Mouse (Mus musculus) hindbrain, embryonic 14.5 days (tissue): Measurements from ENCODE around the gene Fam193a. TPM values are rescaled to one million over a fixed set of nuclear protein-coding genes. Genes with fewer than 3 reads are reported as not detected.

Source experiments
- ATAC-seq: fragments of 200-750 bp; cut with Nextera tagmentation; 2 replicates; pipeline ENCODE4 v1.8.0; 2017; ENCODE audit warnings: moderate number of reproducible peaks, mild to moderate bottlenecking, moderate TSS enrichment, moderate library complexity; ENCODE audit not compliant: low FRiP score
- DNase-seq: peaks from one replicate; pipeline ENCODE4 v3.0.0-alpha.2; 2015; ENCODE audit warnings: low spot score
- H3K27ac ChIP-seq: fragments of 300-500 bp; sonication (generic); 2 replicates; pipeline ENCODE4 v1.5.1; 2014; ENCODE audit warnings: mild to moderate bottlenecking, moderate library complexity
- H3K27me3 ChIP-seq: fragments of 300-500 bp; sonication (generic); 2 replicates; pipeline ENCODE4 v1.6.1; 2014; ENCODE audit warnings: mild to moderate bottlenecking, low read length, mixed read lengths; ENCODE audit not compliant: control insufficient read depth, insufficient read depth
- H3K36me3 ChIP-seq: fragments of 300-500 bp; sonication (generic); replicated peaks from 2 replicates; pipeline ENCODE4 v1.6.1; 2014; ENCODE audit not compliant: control insufficient read depth, insufficient read depth
- H3K4me1 ChIP-seq: fragments of 300-500 bp; sonication (generic); replicated peaks from 2 replicates; pipeline ENCODE4 v1.6.1; 2014; ENCODE audit warnings: antibody characterized with exemption, low read length, mixed read lengths; ENCODE audit not compliant: control insufficient read depth, insufficient read depth
- H3K4me2 ChIP-seq: fragments of 300-500 bp; sonication (generic); replicated peaks from 2 replicates; pipeline ENCODE4 v1.6.1; 2014; ENCODE audit warnings: mild to moderate bottlenecking, moderate library complexity
- H3K4me3 ChIP-seq: fragments of 300-500 bp; sonication (generic); replicated peaks from 2 replicates; pipeline ENCODE4 v1.5.1; 2014; ENCODE audit warnings: mild to moderate bottlenecking, low read length
- H3K9ac ChIP-seq: fragments of 300-500 bp; sonication (generic); 2 replicates; pipeline ENCODE4 v1.6.1; 2014
- H3K9me3 ChIP-seq: fragments of 300-500 bp; sonication (generic); 2 replicates; pipeline ENCODE4 v1.6.1; 2016; ENCODE audit warnings: low read length; ENCODE audit not compliant: control insufficient read depth
- WGBS: fragments of 180-500 bp; shearing (Covaris S2); extraction: QIAGEN DNeasy Blood & Tissue Kit; methylation state at CpG from one replicate; pipeline ENCODE4 v1.1.7; 2014; 5-methylcytosine and 5-hydroxymethylcytosine counted together
- polyA plus RNA-seq: library from polyadenylated mRNA; unstranded; fragments of >200 nt; fragmentation: Nextera tagmentation; extraction: Ambion mirVana; gene quantifications from 2 replicates; pipeline ENCODE4 v1.2.1, GENCODE M21; 2014

The Fam193a gene
- polyA plus RNA-seq, 1 experiment from 2014 or later, result 18.0 TPM

- no peak for ATAC-seq
- no peak overlapping the region for H3K27ac ChIP-seq
- no peaks in the 10 kb centered on the region for H3K4me1 ChIP-seq
- no peak overlapping the region for H3K4me2 ChIP-seq
- H3K9ac ChIP-seq, result no peak overlapping the region
- DNase-seq, result no peak
- H3K4me3 ChIP-seq, result no peak overlapping the region
- WGBS, result 80% methylated on average over 3 of the region's 3 CpGs
- H3K27me3 ChIP-seq, result no peaks in the 10 kb centered on the region
- no peaks in the 10 kb centered on the region for H3K9me3 ChIP-seq
- H3K36me3 ChIP-seq, result no peaks in the 10 kb centered on the region
Observed at GRCm38 (mm10) chr5:34521337-34521736, 151.6 kb downstream of the Fam193a start.

GRCm38 (mm10) chr5:34523958-34524485 is 154.3 kb downstream of the Fam193a start:
- no peak overlapping the region for H3K27ac ChIP-seq
- H3K4me3 ChIP-seq, result no peak overlapping the region
- H3K9ac ChIP-seq, result no peak overlapping the region
- no peaks in the 10 kb centered on the region for H3K9me3 ChIP-seq
- no peaks in the 10 kb centered on the region for H3K36me3 ChIP-seq
- H3K4me1 ChIP-seq, result no peaks in the 10 kb centered on the region
- no peak for DNase-seq
- H3K27me3 ChIP-seq, result no peaks in the 10 kb centered on the region
- no peak overlapping the region for H3K4me2 ChIP-seq
- whole genome bisulfite sequencing, result 61% methylated on average over 4 of the region's 4 CpGs
- ATAC-seq, result no peak

GRCm38 (mm10) chr5:34524511-34524910 is 154.8 kb downstream of the Fam193a start:
- DNase-seq, result no peak
- no peaks in the 10 kb centered on the region for H3K36me3 ChIP-seq
- no peak overlapping the region for H3K9ac ChIP-seq
- no peaks in the 10 kb centered on the region for H3K4me1 ChIP-seq
- H3K4me2 ChIP-seq, result no peak overlapping the region
- H3K27ac ChIP-seq, result no peak overlapping the region
- H3K4me3 ChIP-seq, result no peak overlapping the region
- H3K9me3 ChIP-seq, result no peaks in the 10 kb centered on the region
- no peak for ATAC-seq
- no peaks in the 10 kb centered on the region for H3K27me3 ChIP-seq

- H3K27ac ChIP-seq, result no peak within 1 kb of the TSS
- peak; percentile 89 for ATAC-seq
Observed at GRCm38 (mm10) chr5:34525663-34526476, 156.1 kb downstream of the Fam193a start, which contains the start of gene Sh3bp2. Gene Sh3bp2 (plus strand): TSS chr5:34525838.

GRCm38 (mm10) chr5:34526477-34526775 is 156.7 kb downstream of the Fam193a start:
- H3K27me3 ChIP-seq, result no peaks in the 10 kb centered on the region
- 37% methylated on average over 5 of the region's 5 CpGs for WGBS
- no peaks in the 10 kb centered on the region for H3K36me3 ChIP-seq
- H3K4me1 ChIP-seq, result no peaks in the 10 kb centered on the region
- peak overlapping the region; percentile 73; the same call in 1 of the 2 replicates for H3K4me2 ChIP-seq
- DNase-seq, result no peak
- no peak overlapping the region for H3K27ac ChIP-seq
- H3K4me3 ChIP-seq, result no peak overlapping the region
- H3K9me3 ChIP-seq, result no peaks in the 10 kb centered on the region
- no peak for ATAC-seq
- H3K9ac ChIP-seq, result no peak overlapping the region

More at GRCm38 (mm10) chr5:34525663-34526476, 156.1 kb downstream of the Fam193a start, which contains the start of gene Sh3bp2:
- Histone ChIP-seq H3K9ac (0 out of 2 replicates have a peak within 1 kb of the TSS, but pooled peaks have one; percentile 34), H3K4me2 (peak within 1 kb of the TSS; percentile 73), H3K27me3 (no peaks in the 10 kb centered on the region), H3K4me1 (no peaks in the 10 kb centered on the region), H3K4me3 (peak within 1 kb of the TSS; percentile 39), H3K9me3 (no peaks in the 10 kb centered on the region), H3K36me3 (no peaks in the 10 kb centered on the region)
- peak; percentile 77 for DNase-seq
- WGBS, result 3% methylated on average over 38 of the region's 38 CpGs

- H3K4me1 ChIP-seq, result no peaks in the 10 kb centered on the region
- ATAC-seq (no peak), DNase-seq (no peak)
- no peak overlapping the region for H3K27ac ChIP-seq
- no peak overlapping the region for H3K4me3 ChIP-seq
- no peaks in the 10 kb centered on the region for H3K27me3 ChIP-seq
- no peak overlapping the region for H3K9ac ChIP-seq
- H3K9me3 ChIP-seq, result no peaks in the 10 kb centered on the region
- H3K36me3 ChIP-seq, result no peaks in the 10 kb centered on the region
- no peak overlapping the region for H3K4me2 ChIP-seq
- 87% methylated on average over 2 of the region's 2 CpGs for WGBS
Observed at GRCm38 (mm10) chr5:34527352-34527751, 157.6 kb downstream of the Fam193a start.

GRCm38 (mm10) chr5:34528724-34529123 is 159.0 kb downstream of the Fam193a start:
- Histone ChIP-seq H3K4me2 (no peak overlapping the region), H3K4me1 (no peaks in the 10 kb centered on the region), H3K36me3 (no peaks in the 10 kb centered on the region), H3K27me3 (no peaks in the 10 kb centered on the region), H3K9ac (no peak overlapping the region), H3K9me3 (no peaks in the 10 kb centered on the region), H3K27ac (no peak overlapping the region), H3K4me3 (no peak overlapping the region)
- 80% methylated on average over 5 of the region's 5 CpGs for whole genome bisulfite sequencing
- ATAC-seq (no peak), DNase-seq (no peak)

GRCm38 (mm10) chr5:34530116-34530515 is 160.4 kb downstream of the Fam193a start:
- Histone ChIP-seq H3K9me3 (no peaks in the 10 kb centered on the region), H3K4me2 (no peak overlapping the region), H3K36me3 (no peaks in the 10 kb centered on the region), H3K27ac (no peak overlapping the region), H3K9ac (no peak overlapping the region), H3K4me3 (no peak overlapping the region), H3K27me3 (no peaks in the 10 kb centered on the region), H3K4me1 (no peaks in the 10 kb centered on the region)
- ATAC-seq (no peak), DNase-seq (no peak)
- WGBS, result 78% methylated on average over 5 of the region's 5 CpGs

GRCm38 (mm10) chr5:34530687-34531086 is 161.0 kb downstream of the Fam193a start:
- 49% methylated on average over 4 of the region's 4 CpGs for WGBS
- Histone ChIP-seq H3K9me3 (no peaks in the 10 kb centered on the region), H3K36me3 (no peaks in the 10 kb centered on the region)

More at GRCm38 (mm10) chr5:34530687-34531086, 161.0 kb downstream of the Fam193a start:
- no peak for ATAC-seq
- no peaks in the 10 kb centered on the region for H3K27me3 ChIP-seq
- no peak for DNase-seq
- H3K4me3 ChIP-seq, result no peak overlapping the region
- H3K9ac ChIP-seq, result no peak overlapping the region
- no peak overlapping the region for H3K27ac ChIP-seq
- no peak overlapping the region for H3K4me2 ChIP-seq
- no peaks in the 10 kb centered on the region for H3K4me1 ChIP-seq
